Mouse (Mus musculus) cerebellum, adult 9-11 months (tissue): ENCODE data around the gene Mreg.

Experiments
- DNase-seq: peaks from one replicate; pipeline ENCODE4 v3.0.0; 2022

Mreg gene

GRCm38 (mm10) chr1:72226887-72227481 lies 14.9 kb upstream of the Mreg start:
- no peak for DNase-seq

- DNase-seq = peak; percentile 41
Observed at GRCm38 (mm10) chr1:72226172-72226886, 14.2 kb upstream of the Mreg start.

- peak; percentile 90 for DNase-seq
Observed at GRCm38 (mm10) chr1:72225720-72226171, 13.6 kb upstream of the Mreg start.

- peak; percentile 67 for DNase-seq
Observed at GRCm38 (mm10) chr1:72225054-72225718, 13.1 kb upstream of the Mreg start.

GRCm38 (mm10) chr1:72220008-72220407 lies 7.9 kb upstream of the Mreg start:
- DNase-seq = peak; percentile 80

DNA sequence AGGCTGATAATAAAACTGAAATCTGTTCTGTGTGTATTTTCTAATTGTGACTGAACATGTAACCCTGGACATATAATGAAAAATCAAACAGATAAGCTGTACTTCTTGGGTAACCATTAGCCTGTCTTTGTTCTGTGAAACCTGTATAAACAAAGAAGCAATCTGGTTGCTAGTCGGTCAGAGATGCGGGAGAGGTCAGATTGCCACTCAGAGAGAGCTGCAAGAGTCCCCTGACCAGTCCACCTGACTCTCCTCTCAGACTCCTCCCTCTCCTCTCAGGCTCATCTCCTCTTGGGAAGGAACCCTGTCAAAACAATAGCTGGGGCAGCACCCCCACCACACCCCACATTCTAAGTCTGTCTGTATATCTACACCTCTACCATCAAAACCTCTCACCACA lies 7.0 kb upstream of the Mreg start:
- DNase-seq = no peak

DNA sequence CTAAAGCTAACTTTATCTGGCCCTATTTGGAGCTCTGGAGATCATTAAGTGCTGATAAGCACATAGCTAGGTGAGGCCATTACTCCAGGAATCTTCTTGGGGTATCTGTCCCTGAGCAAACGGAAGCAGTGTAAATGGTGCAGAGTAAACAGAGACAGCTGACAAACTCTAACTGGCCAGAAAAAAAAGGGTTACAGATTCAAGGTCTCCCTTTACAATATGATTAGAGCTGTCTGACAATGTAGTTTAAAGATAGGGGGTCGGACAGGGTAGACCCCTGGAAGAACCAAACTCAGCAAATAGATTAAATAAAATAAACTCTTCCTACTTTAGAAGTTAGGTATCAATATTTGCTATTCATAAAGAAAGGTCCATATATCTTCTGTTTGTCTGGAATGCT lies 6.5 kb upstream of the Mreg start:
- DNase-seq = no peak

- DNase-seq = no peak
Observed at GRCm38 (mm10) chr1:72216761-72217160, 4.7 kb upstream of the Mreg start.

GRCm38 (mm10) chr1:72215174-72215573 lies 3.1 kb upstream of the Mreg start:
- DNase-seq = no peak

DNA sequence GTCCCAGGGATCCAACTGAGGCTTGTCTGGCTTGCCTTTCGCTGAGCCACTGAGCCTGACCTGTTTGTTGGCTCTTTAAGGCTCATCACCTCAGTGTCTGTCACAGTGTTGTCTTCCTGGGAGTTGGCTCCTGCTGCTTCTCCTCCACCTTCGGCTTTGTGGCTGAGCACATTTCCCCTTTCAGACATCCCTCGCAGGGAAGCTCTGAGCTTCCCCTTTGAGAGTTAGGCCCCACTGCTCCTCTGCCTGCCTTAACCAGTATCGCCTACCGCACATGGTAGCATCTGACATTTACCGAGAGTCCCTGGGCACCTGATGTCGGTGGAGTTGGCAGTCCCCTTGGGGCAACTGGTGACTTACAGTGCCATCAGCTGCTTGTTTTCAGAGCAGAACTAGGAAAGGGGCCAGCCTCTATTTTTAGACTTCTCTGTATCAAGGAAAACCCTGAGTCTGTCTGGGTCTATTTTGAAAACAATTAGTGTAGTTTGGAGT lies 2.4 kb upstream of the Mreg start:
- peak; percentile 84 for DNase-seq

- DNase-seq = no peak
Observed at GRCm38 (mm10) chr1:72213954-72214353, 1.8 kb upstream of the Mreg start.

GRCm38 (mm10) chr1:72210803-72211679 lies 1.1 kb downstream of the Mreg start:
- DNase-seq = peak; percentile 69

- no peak for DNase-seq
Observed at GRCm38 (mm10) chr1:72208095-72208494, 4.0 kb downstream of the Mreg start.

GRCm38 (mm10) chr1:72205113-72205512 lies 7.0 kb downstream of the Mreg start:
- no peak for DNase-seq

DNA sequence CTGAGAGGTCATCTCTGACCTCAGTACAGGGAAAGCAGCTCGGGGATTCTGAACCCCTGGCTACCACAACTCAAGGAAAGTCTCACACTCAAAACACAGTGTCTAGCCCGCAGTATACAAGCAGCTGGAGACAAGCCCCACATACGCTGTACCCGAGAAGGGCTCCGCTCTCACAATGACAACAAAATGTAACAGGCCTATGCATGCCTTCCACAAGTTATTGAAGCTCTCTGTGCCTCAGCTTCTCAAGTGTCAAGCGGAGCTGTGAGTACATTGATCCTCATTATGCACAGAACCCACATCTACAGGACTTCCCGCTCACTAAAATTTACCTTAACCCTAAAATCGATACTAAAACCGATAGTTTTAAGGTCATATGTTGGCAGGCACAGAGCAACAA lies 8.9 kb downstream of the Mreg start:
- DNase-seq = no peak

- no peak for DNase-seq
Observed at GRCm38 (mm10) chr1:72202705-72203104, 9.4 kb downstream of the Mreg start.

GRCm38 (mm10) chr1:72202068-72202467 lies 10.0 kb downstream of the Mreg start:
- DNase-seq = no peak

GRCm38 (mm10) chr1:72201126-72201525 lies 11.0 kb downstream of the Mreg start:
- DNase-seq = no peak

DNA sequence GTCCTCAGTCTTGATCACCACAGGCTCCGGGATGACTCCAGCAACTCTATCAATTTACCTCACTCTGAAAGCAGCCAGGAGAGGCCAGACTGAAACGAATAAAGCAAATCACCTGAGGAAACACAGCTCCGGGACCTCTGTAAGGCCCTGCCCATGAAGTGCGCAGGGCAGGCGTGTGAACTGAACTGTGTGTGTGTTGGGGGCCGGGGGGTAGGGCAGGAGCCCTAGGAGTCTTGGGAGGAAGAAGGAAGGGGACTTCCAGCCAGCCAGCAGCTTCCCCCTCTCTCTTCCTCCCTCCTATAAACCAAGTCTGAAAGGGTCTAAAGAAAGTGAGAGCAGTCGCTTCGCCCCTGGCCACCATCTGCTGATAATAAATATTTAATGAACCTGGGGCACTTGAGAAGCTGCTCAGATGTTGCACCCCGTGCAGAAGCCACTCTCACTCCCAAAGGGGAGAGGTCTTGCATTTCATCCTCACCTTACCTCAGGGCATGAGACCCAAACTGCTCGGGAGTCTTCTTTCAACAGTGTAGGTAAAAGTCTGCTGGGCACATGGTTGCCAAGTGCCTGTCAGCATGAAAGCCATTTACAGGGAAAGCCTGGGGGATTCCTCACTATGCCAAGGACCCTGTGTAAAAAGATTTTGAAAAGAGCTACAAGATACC lies 13.8 kb downstream of the Mreg start:
- no peak for DNase-seq

- DNase-seq = no peak
Observed at GRCm38 (mm10) chr1:72196626-72197359, 15.3 kb downstream of the Mreg start.

- DNase-seq = no peak
Observed at GRCm38 (mm10) chr1:72196123-72196522, 16.0 kb downstream of the Mreg start.

DNA sequence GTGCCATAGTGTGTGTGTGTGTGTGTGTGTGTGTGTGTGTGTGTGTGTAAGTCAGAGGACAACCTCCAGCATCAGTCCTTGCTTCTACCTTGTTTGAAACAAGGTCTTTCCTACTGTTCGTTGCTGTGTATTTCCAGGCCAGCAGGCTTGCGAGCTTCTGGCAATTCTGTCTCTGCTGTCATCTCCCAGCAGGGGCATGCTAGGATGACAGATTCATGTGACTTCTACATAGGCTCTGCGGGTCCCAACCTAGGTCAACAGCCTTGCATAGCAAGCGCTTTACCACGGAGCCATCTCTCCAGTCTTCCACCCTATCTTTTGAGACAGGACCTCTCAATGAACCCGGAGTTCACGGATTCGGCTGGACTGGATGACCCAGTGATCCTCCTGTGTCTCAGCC lies 20.7 kb downstream of the Mreg start:
- peak; percentile 43 for DNase-seq
